Mouse (Mus musculus): ENCODE results near the gene Pnpla1.

DNA sequence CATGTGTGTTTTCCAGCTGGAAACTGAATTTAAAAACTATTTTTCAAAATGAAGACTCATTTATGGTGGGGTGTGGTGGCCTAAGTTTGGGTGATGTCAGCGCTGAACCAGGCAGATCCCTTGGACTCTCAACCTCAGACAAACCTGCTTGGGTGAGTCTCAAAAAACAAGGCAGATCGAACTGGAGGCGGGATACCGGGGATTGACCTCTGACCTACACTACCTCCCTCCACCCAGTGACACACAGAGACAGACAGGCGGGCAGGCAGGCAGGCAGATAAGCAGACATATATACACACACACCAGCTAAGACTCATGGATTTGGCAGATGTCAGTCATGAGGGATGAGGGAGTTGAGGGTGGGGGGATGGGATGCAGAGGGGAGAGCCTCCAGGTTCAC lies 40.0 kb downstream of the Pnpla1 start:
- TF ChIP-seq EP300 (optimal IDR thresholded peaks at IDR 0.05) (no peak), CTCF (IDR thresholded peaks at IDR 0.05; ENCODE audit: low read depth) (no peak)

Measured in stomach, postnatal 0 days (tissue).